Mouse (Mus musculus) lung, adult 2 months (tissue): ENCODE results near the gene Tenm2.

Experiments
- CTCF ChIP-seq: fragments of 200-500 bp; IDR thresholded peaks from 2 replicates; pipeline ENCODE4 v1.5.1; 2011; ENCODE audit warnings: mild to moderate bottlenecking, low read length, control low read depth; ENCODE audit not compliant: insufficient read depth
- POLR2A ChIP-seq: fragments of 200-500 bp; IDR thresholded peaks from 2 replicates; pipeline ENCODE4 v1.6.1; 2011; ENCODE audit warnings: low read depth, mild to moderate bottlenecking, control low read depth, low read length, borderline replicate concordance; ENCODE audit errors: extremely low read depth

- no peak for TF ChIP-seq CTCF
- TF ChIP-seq POLR2A, result no peak
Measured at GRCm38 (mm10) chr11:36694810-36695209, 541.0 kb downstream of the Tenm2 start.
